Mouse (Mus musculus): Measurements from ENCODE around the gene Cct2. TPM values are rescaled to one million over a fixed set of nuclear protein-coding genes. Genes with fewer than 3 reads are reported as not detected.
A peak's percentile ranks its signal among the peaks of the same experiment; 100 is the strongest.

The Cct2 gene
- 262 and 287 TPM in 2 replicates for polyA plus RNA-seq (2012; rRNA removed)

GRCm38 (mm10) chr10:117063254-117064021 lies at the start of gene Cct2:
Cct2 (minus strand) TSS chr10:117063814.
- peak; percentile 99 for DNase-seq (ENCODE audit: low read depth)
- TF ChIP-seq POLR2A (IDR thresholded peaks at IDR 0.05; ENCODE audit: borderline replicate concordance, extremely low read depth, insufficient read depth, insufficient read length, poor library complexity, severe bottlenecking) (peak; percentile 31; the same call in 1 of the 2 replicates), CTCF (IDR thresholded peaks at IDR 0.05; ENCODE audit: borderline replicate concordance, extremely low read depth, insufficient read depth, insufficient read length) (no peak)

DNA sequence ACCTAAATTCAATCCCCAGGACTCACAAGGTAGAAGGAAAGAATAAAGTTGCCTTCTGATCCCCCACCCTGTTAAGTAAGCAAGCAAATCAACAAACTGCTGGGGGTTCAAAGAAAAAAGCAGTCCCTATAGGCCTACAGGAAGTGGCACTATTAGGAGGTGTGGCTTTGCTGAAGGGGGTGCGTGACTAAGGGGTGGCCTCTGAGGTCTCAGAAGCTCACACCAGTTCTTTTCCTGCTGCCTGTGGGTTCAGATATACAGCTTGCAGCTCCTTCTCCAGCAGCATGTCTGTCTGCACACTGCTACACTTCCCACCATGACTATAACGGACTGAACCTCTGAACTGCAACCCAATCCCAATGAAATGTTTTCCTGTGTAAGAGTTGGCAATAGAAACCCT lies 48.9 kb upstream of the Cct2 start:
- TF ChIP-seq POLR2A (IDR thresholded peaks at IDR 0.05; ENCODE audit: borderline replicate concordance, extremely low read depth, insufficient read depth, insufficient read length, poor library complexity, severe bottlenecking) (no peak), CTCF (IDR thresholded peaks at IDR 0.05; ENCODE audit: borderline replicate concordance, extremely low read depth, insufficient read depth, insufficient read length) (no peak)
- no peak for DNase-seq (ENCODE audit: low read depth)

DNA sequence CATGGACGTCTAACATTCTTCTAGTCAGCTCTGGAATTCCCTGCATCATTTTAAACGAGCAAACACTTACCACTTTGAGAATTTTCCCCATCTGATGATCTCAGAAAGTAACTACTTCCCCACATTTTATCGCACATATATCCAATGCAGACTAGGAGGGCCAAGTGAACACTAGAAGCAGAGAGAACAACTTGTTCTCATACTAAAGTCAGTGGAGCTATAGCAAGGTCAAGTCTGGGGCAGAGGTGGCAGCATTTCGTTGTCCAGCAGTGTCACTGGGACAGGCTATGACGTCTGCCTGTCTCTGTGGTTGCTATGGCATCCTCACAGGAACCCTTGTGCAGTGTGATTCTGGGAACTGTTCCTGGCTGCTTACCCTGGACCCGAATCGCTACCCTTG lies 47.8 kb upstream of the Cct2 start:
- no peak for DNase-seq (ENCODE audit: low read depth)
- no peak for TF ChIP-seq POLR2A (IDR thresholded peaks at IDR 0.05; ENCODE audit: borderline replicate concordance, extremely low read depth, insufficient read depth, insufficient read length, poor library complexity, severe bottlenecking)
- TF ChIP-seq CTCF (IDR thresholded peaks at IDR 0.05; ENCODE audit: borderline replicate concordance, extremely low read depth, insufficient read depth, insufficient read length), result no peak

GRCm38 (mm10) chr10:117110271-117110670 lies 46.7 kb upstream of the Cct2 start:
- no peak for DNase-seq (ENCODE audit: low read depth)
- TF ChIP-seq POLR2A (IDR thresholded peaks at IDR 0.05; ENCODE audit: borderline replicate concordance, extremely low read depth, insufficient read depth, insufficient read length, poor library complexity, severe bottlenecking), result no peak
- TF ChIP-seq CTCF (IDR thresholded peaks at IDR 0.05; ENCODE audit: borderline replicate concordance, extremely low read depth, insufficient read depth, insufficient read length), result no peak

- TF ChIP-seq POLR2A (IDR thresholded peaks at IDR 0.05; ENCODE audit: borderline replicate concordance, extremely low read depth, insufficient read depth, insufficient read length, poor library complexity, severe bottlenecking) (no peak), CTCF (IDR thresholded peaks at IDR 0.05; ENCODE audit: borderline replicate concordance, extremely low read depth, insufficient read depth, insufficient read length) (no peak)
Observed at GRCm38 (mm10) chr10:117106686-117107085, 43.1 kb upstream of the Cct2 start.

DNA sequence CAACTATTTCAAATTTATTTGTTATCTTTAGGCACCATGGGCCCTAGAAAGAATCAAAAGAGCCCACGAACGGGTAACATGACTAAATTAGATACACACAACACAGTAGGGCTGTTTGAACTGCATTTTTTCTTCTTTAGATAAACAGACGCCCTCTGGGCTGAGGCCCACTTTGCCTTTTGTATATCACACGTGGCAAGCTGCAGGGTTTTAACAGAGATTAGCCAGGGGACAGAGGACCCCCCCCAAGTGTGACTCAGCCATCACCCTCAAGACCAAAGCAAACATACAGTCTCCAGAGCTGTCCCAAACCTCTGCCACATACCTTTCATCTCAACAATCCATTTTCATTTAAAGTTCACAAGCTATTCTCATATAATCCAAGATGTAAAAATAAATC lies 42.6 kb upstream of the Cct2 start:
- no peak for DNase-seq (ENCODE audit: low read depth)
- TF ChIP-seq CTCF (IDR thresholded peaks at IDR 0.05; ENCODE audit: borderline replicate concordance, extremely low read depth, insufficient read depth, insufficient read length) (no peak), POLR2A (IDR thresholded peaks at IDR 0.05; ENCODE audit: borderline replicate concordance, extremely low read depth, insufficient read depth, insufficient read length, poor library complexity, severe bottlenecking) (no peak)

More at GRCm38 (mm10) chr10:117106686-117107085, 43.1 kb upstream of the Cct2 start:
- DNase-seq (ENCODE audit: low read depth), result no peak

- peak; percentile 23 for DNase-seq (ENCODE audit: low read depth)
- TF ChIP-seq CTCF (IDR thresholded peaks at IDR 0.05; ENCODE audit: borderline replicate concordance, extremely low read depth, insufficient read depth, insufficient read length), result no peak
Observed at GRCm38 (mm10) chr10:117105015-117105414, 41.4 kb upstream of the Cct2 start.

DNA sequence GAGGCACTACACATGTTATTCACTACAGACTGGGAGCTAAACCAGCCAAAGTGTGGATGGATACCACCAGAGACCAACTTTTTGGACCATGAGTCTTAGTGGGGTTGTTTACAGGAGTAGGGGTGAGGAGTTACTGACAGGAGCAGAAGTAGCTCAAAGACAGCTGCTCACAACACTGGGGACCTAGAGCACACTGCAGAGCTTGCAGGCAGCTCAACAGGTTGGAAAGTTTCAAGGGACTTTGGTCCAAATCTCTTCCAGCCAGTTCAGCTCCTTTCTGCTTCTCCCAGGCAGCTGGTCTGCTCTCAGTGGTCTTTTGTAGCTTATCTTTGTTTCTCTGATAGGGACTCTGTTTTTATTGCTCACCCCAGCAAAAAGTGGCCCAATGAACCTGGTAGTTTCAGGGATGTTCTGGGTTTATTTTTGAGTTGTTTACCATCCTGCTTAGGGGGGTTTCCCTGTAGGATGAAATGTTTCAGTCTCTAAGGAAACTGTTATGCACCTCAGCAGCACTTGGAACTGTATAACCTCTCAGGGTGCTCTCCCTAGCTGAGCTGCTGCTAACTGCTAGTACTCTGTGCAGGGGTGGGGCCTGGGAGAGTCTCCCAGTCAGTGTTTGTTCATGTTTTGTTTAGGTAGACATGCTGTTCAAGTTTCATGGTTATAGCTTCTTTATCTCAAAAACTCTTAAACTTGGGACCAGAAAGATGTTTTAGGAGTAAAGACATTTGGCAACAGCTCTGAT lies 40.4 kb upstream of the Cct2 start:
- no peak for DNase-seq (ENCODE audit: low read depth)
- TF ChIP-seq CTCF (IDR thresholded peaks at IDR 0.05; ENCODE audit: borderline replicate concordance, extremely low read depth, insufficient read depth, insufficient read length) (no peak), POLR2A (IDR thresholded peaks at IDR 0.05; ENCODE audit: borderline replicate concordance, extremely low read depth, insufficient read depth, insufficient read length, poor library complexity, severe bottlenecking) (no peak)

DNA sequence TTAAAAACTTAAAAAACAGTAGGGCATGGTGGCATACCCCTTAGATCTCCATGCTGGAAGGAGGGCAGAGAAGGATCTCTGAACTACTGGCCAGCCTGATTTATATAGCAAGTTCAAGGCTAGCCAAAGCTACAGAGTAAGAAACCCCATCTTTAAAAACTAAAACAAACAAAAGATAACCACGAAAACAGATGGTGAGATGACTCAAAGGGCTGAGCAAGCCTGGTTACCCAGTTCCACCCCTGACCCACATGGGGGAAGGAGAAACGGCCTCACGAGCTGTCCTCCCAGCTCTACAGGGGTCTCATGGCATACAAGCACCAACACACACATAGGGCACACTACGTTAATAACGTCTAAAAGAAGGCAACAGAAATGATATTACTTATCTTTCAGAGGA lies 36.6 kb upstream of the Cct2 start:
- no peak for DNase-seq (ENCODE audit: low read depth)
- TF ChIP-seq POLR2A (IDR thresholded peaks at IDR 0.05; ENCODE audit: borderline replicate concordance, extremely low read depth, insufficient read depth, insufficient read length, poor library complexity, severe bottlenecking) (no peak), CTCF (IDR thresholded peaks at IDR 0.05; ENCODE audit: borderline replicate concordance, extremely low read depth, insufficient read depth, insufficient read length) (no peak)

GRCm38 (mm10) chr10:117097116-117097698 lies 33.6 kb upstream of the Cct2 start:
- TF ChIP-seq CTCF (IDR thresholded peaks at IDR 0.05; ENCODE audit: borderline replicate concordance, extremely low read depth, insufficient read depth, insufficient read length) (no peak), POLR2A (IDR thresholded peaks at IDR 0.05; ENCODE audit: borderline replicate concordance, extremely low read depth, insufficient read depth, insufficient read length, poor library complexity, severe bottlenecking) (no peak)
- DNase-seq (ENCODE audit: low read depth), result no peak

DNA sequence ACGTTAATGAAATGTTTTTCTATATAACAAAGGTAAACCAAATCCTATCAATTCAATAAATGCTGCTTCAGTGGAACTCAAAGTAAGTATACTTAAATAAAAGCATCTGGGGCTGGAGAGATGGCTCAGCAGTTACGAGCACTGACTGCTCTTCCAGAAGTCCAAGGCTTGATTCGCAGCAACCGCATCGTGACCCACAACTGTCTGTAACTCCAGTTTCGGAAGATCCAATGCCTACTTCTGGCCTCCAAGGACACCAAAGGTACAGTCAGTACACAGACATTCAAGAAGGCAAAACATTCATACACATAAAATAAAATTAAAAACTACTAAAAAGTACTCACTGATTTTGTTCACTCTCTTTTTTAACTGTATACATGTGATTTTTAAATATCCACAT lies 32.5 kb upstream of the Cct2 start:
- DNase-seq (ENCODE audit: low read depth), result no peak
- TF ChIP-seq CTCF (IDR thresholded peaks at IDR 0.05; ENCODE audit: borderline replicate concordance, extremely low read depth, insufficient read depth, insufficient read length) (no peak), POLR2A (IDR thresholded peaks at IDR 0.05; ENCODE audit: borderline replicate concordance, extremely low read depth, insufficient read depth, insufficient read length, poor library complexity, severe bottlenecking) (no peak)
